Mouse (Mus musculus): ENCODE data around the gene Cox11. TPM values are rescaled to one million over a fixed set of nuclear protein-coding genes. Genes with fewer than 3 reads are reported as not detected.

The Cox11 gene
- polyA plus RNA-seq, 2 experiments = 26.6 to 33.7 TPM

DNA sequence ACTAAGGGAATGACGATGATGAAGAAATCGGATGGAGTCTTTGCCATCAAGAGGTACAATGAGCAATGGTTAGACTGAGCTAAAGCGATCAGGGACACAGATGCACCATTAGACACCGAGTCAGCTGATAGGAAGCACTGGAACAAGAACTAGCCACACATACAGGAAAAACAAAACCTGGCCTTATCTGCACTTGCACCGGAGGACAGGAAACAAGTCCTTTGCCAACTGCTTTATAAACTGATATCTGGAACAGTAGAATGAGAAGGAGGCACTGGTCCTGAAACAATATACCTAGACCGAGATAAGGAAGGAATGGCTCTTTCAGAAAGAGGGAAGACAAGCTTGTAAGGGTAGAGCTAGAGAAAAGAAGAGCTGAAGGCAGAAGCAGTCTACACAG is 23.2 kb upstream of the Cox11 start:
- WGBS = 93% methylated on average over 6 of the region's 6 CpGs
- peaks cover 10% of the 10 kb centered on the region for H3K36me3 ChIP-seq (ENCODE audit: control insufficient read depth, insufficient read depth, low read length)
- ATAC-seq (ENCODE audit: low FRiP score, low read depth) = no peak

DNA sequence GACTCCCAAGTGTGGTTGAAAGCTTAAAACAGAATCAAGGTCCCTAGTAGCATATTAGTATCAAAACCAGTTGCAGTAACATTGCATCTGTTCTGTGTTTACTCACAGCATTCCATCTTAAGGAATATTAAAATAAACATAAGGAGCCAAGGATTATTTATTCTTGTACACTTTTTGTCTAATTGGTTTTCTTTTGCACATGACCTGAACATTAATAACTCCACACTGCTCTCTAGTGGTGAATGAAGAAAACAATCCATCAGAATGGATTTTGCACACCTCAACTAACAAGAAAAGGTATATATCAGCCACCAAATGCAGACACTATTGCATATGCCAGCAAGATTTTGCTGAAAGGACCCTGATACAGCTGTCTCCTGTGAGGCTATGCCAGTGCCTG is 21.5 kb upstream of the Cox11 start:
- no peak overlapping the region for H3K4me2 ChIP-seq (replicated peaks; ENCODE audit: low read depth, low read length, severe bottlenecking)

More for the DNA sequence above, 23.2 kb upstream of the Cox11 start:
- Histone ChIP-seq H3K9ac (ENCODE audit: low read depth, low read length, severe bottlenecking) (no peak overlapping the region), H3K4me3 (replicated peaks; ENCODE audit: low read length) (no peak overlapping the region), H3K4me2 (replicated peaks; ENCODE audit: low read depth, low read length, severe bottlenecking) (no peak overlapping the region), H3K27ac (replicated peaks; ENCODE audit: low read depth, low read length) (no peak overlapping the region), H3K4me1 (ENCODE audit: control insufficient read depth, insufficient read depth, low read length) (no peaks in the 10 kb centered on the region), H3K9me3 (ENCODE audit: control insufficient read depth, low read length) (no peaks in the 10 kb centered on the region), H3K27me3 (ENCODE audit: control insufficient read depth, insufficient read depth, low read length) (no peaks in the 10 kb centered on the region)
- no peak for DNase-seq (ENCODE audit: low spot score)
- TF ChIP-seq POLR2A (IDR thresholded peaks at IDR 0.05; ENCODE audit: borderline replicate concordance, extremely low read depth, insufficient read depth, insufficient read length) = no peak

DNA sequence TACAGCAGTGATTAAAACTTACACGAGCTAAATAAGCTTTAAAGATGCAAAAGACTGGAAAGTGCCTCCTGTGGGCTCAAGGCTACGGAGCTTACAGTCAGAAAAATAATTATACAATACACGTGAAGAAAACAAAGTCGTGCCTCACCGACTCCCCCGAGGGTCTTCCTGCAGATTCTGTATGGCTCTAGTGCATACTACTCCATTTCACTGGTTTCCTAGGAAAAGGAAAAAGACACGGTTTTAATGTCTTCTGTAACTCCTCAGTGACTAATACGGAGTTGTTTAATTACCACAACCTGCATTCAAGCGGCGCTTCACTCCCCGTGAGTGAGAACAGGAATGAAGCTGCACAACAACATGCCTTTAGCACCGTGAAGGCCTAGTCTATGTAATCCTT is 15.9 kb upstream of the Cox11 start:
- H3K27ac ChIP-seq (replicated peaks; ENCODE audit: low read depth, low read length) = no peak overlapping the region
- no peaks in the 10 kb centered on the region for H3K4me1 ChIP-seq (ENCODE audit: control insufficient read depth, insufficient read depth, low read length)
- no peaks in the 10 kb centered on the region for H3K9me3 ChIP-seq (ENCODE audit: control insufficient read depth, low read length)
- no peak for TF ChIP-seq POLR2A (IDR thresholded peaks at IDR 0.05; ENCODE audit: borderline replicate concordance, extremely low read depth, insufficient read depth, insufficient read length)
- H3K9ac ChIP-seq (ENCODE audit: low read depth, low read length, severe bottlenecking) = no peak overlapping the region
- 83% methylated on average over 12 of the region's 12 CpGs for WGBS
- no peak overlapping the region for H3K4me2 ChIP-seq (replicated peaks; ENCODE audit: low read depth, low read length, severe bottlenecking)
- H3K36me3 ChIP-seq (ENCODE audit: control insufficient read depth, insufficient read depth, low read length) = peaks cover 22% of the 10 kb centered on the region
- no peak overlapping the region for H3K4me3 ChIP-seq (replicated peaks; ENCODE audit: low read length)
- no peak for DNase-seq (ENCODE audit: low spot score)
- ATAC-seq (ENCODE audit: low FRiP score, low read depth) = no peak
- no peaks in the 10 kb centered on the region for H3K27me3 ChIP-seq (ENCODE audit: control insufficient read depth, insufficient read depth, low read length)

More for the DNA sequence above, 21.5 kb upstream of the Cox11 start:
- no peaks in the 10 kb centered on the region for H3K4me1 ChIP-seq (ENCODE audit: control insufficient read depth, insufficient read depth, low read length)
- no peaks in the 10 kb centered on the region for H3K9me3 ChIP-seq (ENCODE audit: control insufficient read depth, low read length)
- no peak overlapping the region for H3K4me3 ChIP-seq (replicated peaks; ENCODE audit: low read length)
- H3K27ac ChIP-seq (replicated peaks; ENCODE audit: low read depth, low read length) = no peak overlapping the region
- TF ChIP-seq POLR2A (IDR thresholded peaks at IDR 0.05; ENCODE audit: borderline replicate concordance, extremely low read depth, insufficient read depth, insufficient read length) = no peak
- DNase-seq (ENCODE audit: low spot score) (peak; percentile 30), ATAC-seq (ENCODE audit: low FRiP score, low read depth) (no peak)
- no peak overlapping the region for H3K9ac ChIP-seq (ENCODE audit: low read depth, low read length, severe bottlenecking)
- no peaks in the 10 kb centered on the region for H3K27me3 ChIP-seq (ENCODE audit: control insufficient read depth, insufficient read depth, low read length)
- peaks cover 15% of the 10 kb centered on the region; the same call in 1 of the 2 replicates for H3K36me3 ChIP-seq (ENCODE audit: control insufficient read depth, insufficient read depth, low read length)

DNA sequence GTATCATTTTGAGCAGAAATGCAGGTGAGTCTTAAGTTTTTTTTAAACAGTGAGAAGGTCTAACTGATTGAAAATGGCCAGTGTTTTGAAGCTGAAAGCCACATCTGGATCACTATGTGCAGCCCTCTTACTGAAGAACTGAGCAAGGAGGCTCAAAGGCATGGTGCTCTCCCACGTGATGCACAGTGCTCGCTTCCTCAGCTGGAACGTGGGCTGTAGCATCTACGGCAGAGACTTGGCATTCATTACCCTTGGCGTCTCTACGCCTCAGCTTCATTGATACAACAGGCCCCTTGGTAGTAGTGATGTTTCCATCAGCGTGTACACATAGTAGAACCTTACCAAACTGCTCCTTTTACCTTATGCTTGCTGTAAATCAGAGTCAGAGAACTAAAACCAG is 15.5 kb upstream of the Cox11 start:
- Histone ChIP-seq H3K9ac (ENCODE audit: low read depth, low read length, severe bottlenecking) (no peak overlapping the region), H3K4me3 (replicated peaks; ENCODE audit: low read length) (no peak overlapping the region), H3K27me3 (ENCODE audit: control insufficient read depth, insufficient read depth, low read length) (no peaks in the 10 kb centered on the region), H3K4me2 (replicated peaks; ENCODE audit: low read depth, low read length, severe bottlenecking) (no peak overlapping the region), H3K36me3 (ENCODE audit: control insufficient read depth, insufficient read depth, low read length) (peaks cover 22% of the 10 kb centered on the region), H3K27ac (replicated peaks; ENCODE audit: low read depth, low read length) (no peak overlapping the region), H3K9me3 (ENCODE audit: control insufficient read depth, low read length) (no peaks in the 10 kb centered on the region), H3K4me1 (ENCODE audit: control insufficient read depth, insufficient read depth, low read length) (no peaks in the 10 kb centered on the region)
- ATAC-seq (ENCODE audit: low FRiP score, low read depth) = no peak
- no peak for TF ChIP-seq POLR2A (IDR thresholded peaks at IDR 0.05; ENCODE audit: borderline replicate concordance, extremely low read depth, insufficient read depth, insufficient read length)
- DNase-seq (ENCODE audit: low spot score) = no peak
- 92% methylated on average over 7 of the region's 7 CpGs for WGBS

DNA sequence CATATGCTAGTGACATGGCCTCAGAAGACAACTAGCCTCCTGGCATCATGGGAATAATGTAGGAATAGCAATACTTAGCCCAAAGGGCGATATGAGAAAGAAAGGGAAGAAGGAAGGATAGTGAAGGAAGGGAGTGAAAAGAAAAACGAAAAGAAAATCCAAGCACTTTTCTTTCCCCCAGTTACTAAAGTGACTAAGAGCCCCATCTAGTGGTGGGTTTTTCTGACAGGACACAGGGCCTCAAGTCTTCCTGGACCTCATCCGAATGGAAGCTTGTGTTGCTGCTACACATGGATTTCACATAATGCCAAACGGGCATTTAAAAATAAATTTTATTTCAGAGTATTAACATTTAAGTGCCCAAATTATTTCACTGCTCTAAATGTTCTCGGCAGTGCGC is 14.5 kb upstream of the Cox11 start:
- Histone ChIP-seq H3K4me2 (replicated peaks; ENCODE audit: low read depth, low read length, severe bottlenecking) (no peak overlapping the region), H3K36me3 (ENCODE audit: control insufficient read depth, insufficient read depth, low read length) (peaks cover 15% of the 10 kb centered on the region; the same call in 1 of the 2 replicates), H3K9me3 (ENCODE audit: control insufficient read depth, low read length) (no peaks in the 10 kb centered on the region), H3K4me1 (ENCODE audit: control insufficient read depth, insufficient read depth, low read length) (no peaks in the 10 kb centered on the region), H3K9ac (ENCODE audit: low read depth, low read length, severe bottlenecking) (no peak overlapping the region), H3K4me3 (replicated peaks; ENCODE audit: low read length) (no peak overlapping the region), H3K27me3 (ENCODE audit: control insufficient read depth, insufficient read depth, low read length) (no peaks in the 10 kb centered on the region), H3K27ac (replicated peaks; ENCODE audit: low read depth, low read length) (no peak overlapping the region)
- no peak for ATAC-seq (ENCODE audit: low FRiP score, low read depth)
- no peak for TF ChIP-seq POLR2A (IDR thresholded peaks at IDR 0.05; ENCODE audit: borderline replicate concordance, extremely low read depth, insufficient read depth, insufficient read length)
- peak; percentile 73 for DNase-seq (ENCODE audit: low spot score)
- 54% methylated on average over 6 of the region's 6 CpGs for WGBS

DNA sequence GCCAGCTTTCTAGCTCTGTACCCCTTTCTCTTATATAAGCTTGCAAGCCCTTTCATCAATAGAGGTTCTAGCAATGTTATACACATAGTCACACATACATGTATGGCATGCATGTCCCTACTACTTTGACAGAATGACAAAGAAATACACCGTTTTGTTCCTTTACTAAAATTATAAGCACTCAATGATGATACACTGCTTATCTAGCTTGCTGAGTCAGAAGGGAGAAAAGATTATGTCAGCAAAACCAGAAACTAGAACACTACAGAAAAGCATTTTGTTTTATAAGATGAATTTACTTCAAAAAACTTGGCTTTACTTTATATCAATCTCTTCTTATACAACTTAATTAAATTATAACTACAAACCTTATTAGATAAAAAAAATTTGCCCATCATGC is 12.8 kb upstream of the Cox11 start:
- no peak for TF ChIP-seq POLR2A (IDR thresholded peaks at IDR 0.05; ENCODE audit: borderline replicate concordance, extremely low read depth, insufficient read depth, insufficient read length)
- Histone ChIP-seq H3K27ac (replicated peaks; ENCODE audit: low read depth, low read length) (no peak overlapping the region), H3K27me3 (ENCODE audit: control insufficient read depth, insufficient read depth, low read length) (no peaks in the 10 kb centered on the region), H3K36me3 (ENCODE audit: control insufficient read depth, insufficient read depth, low read length) (peaks cover 13% of the 10 kb centered on the region; the same call in 1 of the 2 replicates), H3K9me3 (ENCODE audit: control insufficient read depth, low read length) (no peaks in the 10 kb centered on the region), H3K4me2 (replicated peaks; ENCODE audit: low read depth, low read length, severe bottlenecking) (no peak overlapping the region), H3K9ac (ENCODE audit: low read depth, low read length, severe bottlenecking) (no peak overlapping the region), H3K4me3 (replicated peaks; ENCODE audit: low read length) (no peak overlapping the region), H3K4me1 (ENCODE audit: control insufficient read depth, insufficient read depth, low read length) (no peaks in the 10 kb centered on the region)
- DNase-seq (ENCODE audit: low spot score) (no peak), ATAC-seq (ENCODE audit: low FRiP score, low read depth) (no peak)
- 81% methylated on average over 1 of the region's 1 CpGs for WGBS

Data from limb, embryonic 14.5 days (tissue).